Mouse (Mus musculus): ENCODE data around the gene Pdia5.

The Pdia5 gene

GRCm38 (mm10) chr16:35490231-35491070 is at the start of gene Pdia5:
Gene Pdia5, minus strand, starts transcription at chr16:35490873.
- peak in 1 of 2 experiments; percentile 49 for DNase-seq (ENCODE audit: low spot score in 2 of 2)

- DNase-seq (ENCODE audit: low spot score in 2 of 2) = no peak
Observed at GRCm38 (mm10) chr16:35539041-35539440, 48.4 kb upstream of the Pdia5 start.

GRCm38 (mm10) chr16:35537651-35538050 is 47.0 kb upstream of the Pdia5 start:
- DNase-seq (ENCODE audit: low spot score in 2 of 2) = no peak

- DNase-seq (ENCODE audit: low spot score in 2 of 2) = no peak
Observed at GRCm38 (mm10) chr16:35534630-35535029, 44.0 kb upstream of the Pdia5 start.

- DNase-seq (ENCODE audit: low spot score in 2 of 2) = no peak
Observed at GRCm38 (mm10) chr16:35524200-35524599, 33.5 kb upstream of the Pdia5 start.

- no peak for DNase-seq (ENCODE audit: low spot score in 2 of 2)
Observed at GRCm38 (mm10) chr16:35519245-35519644, 28.6 kb upstream of the Pdia5 start.

- no peak for DNase-seq (ENCODE audit: low spot score in 2 of 2)
Observed at GRCm38 (mm10) chr16:35517976-35518951, 27.6 kb upstream of the Pdia5 start.

- no peak for DNase-seq (ENCODE audit: low spot score in 2 of 2)
Observed at GRCm38 (mm10) chr16:35515977-35516612, 25.4 kb upstream of the Pdia5 start.

- DNase-seq (ENCODE audit: low spot score in 2 of 2) = no peak
Observed at GRCm38 (mm10) chr16:35509331-35510070, 18.8 kb upstream of the Pdia5 start.

- no peak for DNase-seq (ENCODE audit: low spot score in 2 of 2)
Observed at GRCm38 (mm10) chr16:35508581-35508980, 17.9 kb upstream of the Pdia5 start.

- DNase-seq (ENCODE audit: low spot score in 2 of 2) = no peak
Observed at GRCm38 (mm10) chr16:35505786-35506185, 15.1 kb upstream of the Pdia5 start.

- no peak for DNase-seq (ENCODE audit: low spot score in 2 of 2)
Observed at GRCm38 (mm10) chr16:35504266-35504665, 13.6 kb upstream of the Pdia5 start.

GRCm38 (mm10) chr16:35502456-35502855 is 11.8 kb upstream of the Pdia5 start:
- no peak for DNase-seq (ENCODE audit: low spot score in 2 of 2)

GRCm38 (mm10) chr16:35501106-35501760 is 10.6 kb upstream of the Pdia5 start:
- no peak for DNase-seq (ENCODE audit: low spot score in 2 of 2)

GRCm38 (mm10) chr16:35500342-35500741 is 9.7 kb upstream of the Pdia5 start:
- DNase-seq (ENCODE audit: low spot score in 2 of 2) = no peak

- DNase-seq (ENCODE audit: low spot score in 2 of 2) = no peak
Observed at GRCm38 (mm10) chr16:35489793-35490192, 880 bp downstream of the Pdia5 start.

- DNase-seq (ENCODE audit: low spot score in 2 of 2) = no peak
Observed at GRCm38 (mm10) chr16:35489066-35489718, 1.5 kb downstream of the Pdia5 start.

GRCm38 (mm10) chr16:35487776-35488175 is 2.9 kb downstream of the Pdia5 start:
- no peak for DNase-seq (ENCODE audit: low spot score in 2 of 2)

- no peak for DNase-seq (ENCODE audit: low spot score in 2 of 2)
Observed at GRCm38 (mm10) chr16:35487056-35487455, 3.6 kb downstream of the Pdia5 start.

GRCm38 (mm10) chr16:35485711-35486110 is 5.0 kb downstream of the Pdia5 start:
- DNase-seq (ENCODE audit: low spot score in 2 of 2) = no peak

All from spleen, postnatal 10 days (tissue).